8 mouse cellular contexts compared by ENCODE assay signal in the genomic region with DNA sequence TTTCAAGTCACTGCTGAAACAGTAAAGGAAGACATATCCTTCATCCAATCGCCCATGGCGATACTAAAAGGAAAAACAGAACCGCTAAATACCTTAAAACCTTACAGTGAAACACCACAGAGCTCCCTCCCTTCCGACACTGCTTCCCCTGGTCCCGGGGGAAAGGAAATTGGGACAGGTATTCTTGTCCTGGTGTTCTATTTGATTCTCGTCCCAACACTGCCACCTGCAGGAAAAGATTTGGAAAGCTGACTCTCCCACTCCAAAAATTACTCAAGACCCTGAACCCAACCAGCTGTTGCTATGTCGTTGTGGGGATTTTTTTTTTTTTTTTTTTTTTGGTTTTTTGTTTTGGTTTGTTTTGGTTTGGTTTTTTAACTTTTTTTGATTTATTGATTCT. TPM values are rescaled to one million over a fixed set of nuclear protein-coding genes. Genes with fewer than 3 reads are reported as not detected.
DNase-seq lines count a peak whose midpoint lies in the region; ATAC-seq and TF ChIP-seq lines count a peak whose summit lies in the region.

No protein-coding gene starts in this region.

- H3K4me3 ChIP-seq in forebrain, embryonic 12.5 days (replicated peaks) = no peak overlapping the region
- peak overlapping the region; percentile 17; the same call in 1 of the 2 replicates for H3K4me3 ChIP-seq in hindbrain, embryonic 15.5 days
- no peak overlapping the region for H3K4me3 ChIP-seq in liver, embryonic 14.5 days (ENCODE audit: insufficient read depth in 1 of 2, low read depth in 2 of 2, low read length in 2 of 2)
- 0 out of 2 replicates have a peak overlapping the region, but pooled peaks have one; percentile 15 for H3K4me3 ChIP-seq in neural tube, embryonic 15.5 days (replicated peaks)

- 0 out of 2 replicates have a peak, but pooled peaks cover 3% of the 10 kb centered on the region for H3K27me3 ChIP-seq in forebrain, embryonic 12.5 days
- no peaks in the 10 kb centered on the region for H3K27me3 ChIP-seq in hindbrain, embryonic 15.5 days
- H3K27me3 ChIP-seq in liver, embryonic 14.5 days (ENCODE audit: control insufficient read depth, insufficient read depth, low read length) = no peaks in the 10 kb centered on the region
- H3K27me3 ChIP-seq in neural tube, embryonic 15.5 days (replicated peaks) = no peaks in the 10 kb centered on the region; the same call in 1 of the 2 replicates

- no peaks in the 10 kb centered on the region for H3K36me3 ChIP-seq in forebrain, embryonic 12.5 days (replicated peaks)
- no peaks in the 10 kb centered on the region for H3K36me3 ChIP-seq in hindbrain, embryonic 15.5 days
- H3K36me3 ChIP-seq in liver, embryonic 14.5 days (replicated peaks; ENCODE audit: control insufficient read depth, insufficient read depth, low read depth) = no peaks in the 10 kb centered on the region
- H3K36me3 ChIP-seq in neural tube, embryonic 15.5 days = no peaks in the 10 kb centered on the region

- H3K9ac ChIP-seq in forebrain, embryonic 12.5 days = no peak overlapping the region
- no peak overlapping the region for H3K9ac ChIP-seq in hindbrain, embryonic 15.5 days
- H3K9ac ChIP-seq in liver, embryonic 14.5 days (replicated peaks) = no peak overlapping the region
- H3K9ac ChIP-seq in neural tube, embryonic 15.5 days (replicated peaks) = no peak overlapping the region

- no peak overlapping the region for H3K4me2 ChIP-seq in forebrain, embryonic 12.5 days
- H3K4me2 ChIP-seq in hindbrain, embryonic 15.5 days = peak overlapping the region; percentile 42
- peak overlapping the region; percentile 15; the same call in 1 of the 2 replicates for H3K4me2 ChIP-seq in liver, embryonic 14.5 days (ENCODE audit: low read depth)
- peak overlapping the region; percentile 46 for H3K4me2 ChIP-seq in neural tube, embryonic 15.5 days

- WGBS in forebrain, embryonic 12.5 days = 3% methylated on average over 7 of the region's 7 CpGs
- 2% methylated on average over 7 of the region's 7 CpGs for WGBS in hindbrain, embryonic 15.5 days
- 5% methylated on average over 7 of the region's 7 CpGs for WGBS in liver, embryonic 14.5 days (ENCODE audit: insufficient replicate concordance)
- WGBS in neural tube, embryonic 15.5 days = 2% methylated on average over 7 of the region's 7 CpGs

- 0 out of 2 replicates have a peak, but pooled peaks have one; percentile 47 for ATAC-seq in forebrain, embryonic 12.5 days (ENCODE audit: low FRiP score)
- no peak for ATAC-seq in hindbrain, embryonic 15.5 days (ENCODE audit: low FRiP score, low read depth)
- ATAC-seq in liver, embryonic 14.5 days (ENCODE audit: insufficient read depth) = no peak
- ATAC-seq in neural tube, embryonic 15.5 days (ENCODE audit: low FRiP score) = peak; percentile 62; the same call in 1 of the 2 replicates
- ATAC-seq in inflammation-experienced regulatory T-cells, adult 6 months = no peak

- H3K9me3 ChIP-seq in forebrain, embryonic 12.5 days = no peaks in the 10 kb centered on the region
- no peaks in the 10 kb centered on the region for H3K9me3 ChIP-seq in hindbrain, embryonic 15.5 days
- no peaks in the 10 kb centered on the region for H3K9me3 ChIP-seq in liver, embryonic 14.5 days (ENCODE audit: control insufficient read depth, low read length)
- H3K9me3 ChIP-seq in neural tube, embryonic 15.5 days (replicated peaks) = no peaks in the 10 kb centered on the region

- no peak overlapping the region for H3K27ac ChIP-seq in forebrain, embryonic 12.5 days
- H3K27ac ChIP-seq in hindbrain, embryonic 15.5 days (replicated peaks) = no peak overlapping the region
- no peak overlapping the region for H3K27ac ChIP-seq in liver, embryonic 14.5 days
- H3K27ac ChIP-seq in neural tube, embryonic 15.5 days (replicated peaks) = no peak overlapping the region

- peak; percentile 40 for TF ChIP-seq CTCF in liver, embryonic 14.5 days (IDR thresholded peaks at IDR 0.05; ENCODE audit: low read depth)

- DNase-seq in kidney, adult 18-20 months = peak; percentile 56
- no peak for DNase-seq in kidney, adult 11 months
- DNase-seq in adipocyte (ENCODE audit: low spot score) = peak; percentile 59
- peak in 1 of 3 experiments; percentile 50 for DNase-seq in liver, embryonic 14.5 days (ENCODE audit: low read depth in 3 of 3, low spot score in 3 of 3)

- TF ChIP-seq EP300 in liver, embryonic 14.5 days (IDR thresholded peaks at IDR 0.05; ENCODE audit: low read depth) = no peak

- peaks cover 5% of the 10 kb centered on the region; the same call in 1 of the 2 replicates for H3K4me1 ChIP-seq in forebrain, embryonic 12.5 days
- H3K4me1 ChIP-seq in hindbrain, embryonic 15.5 days (replicated peaks) = peaks cover 11% of the 10 kb centered on the region
- no peaks in the 10 kb centered on the region; a peak in 1 of 4 replicates for H3K4me1 ChIP-seq in liver, embryonic 14.5 days (replicated peaks; ENCODE audit: control insufficient read depth in 2 of 2, insufficient read depth in 2 of 2, low read length in 1 of 2)
- peaks cover 3% of the 10 kb centered on the region; the same call in 1 of the 2 replicates for H3K4me1 ChIP-seq in neural tube, embryonic 15.5 days

RNA-seq across cellular contexts. Expression of a gene that starts 24.6 kb away (rescaled TPM):
- 512 and 565 TPM in 2 replicates for polyA plus RNA-seq in forebrain, embryonic 12.5 days (2016; fragmentation: Nextera tagmentation; extraction: Ambion mirVana)
- polyA plus RNA-seq in hindbrain, embryonic 15.5 days (2015; fragmentation: Nextera tagmentation; extraction: Ambion mirVana) = 361 and 362 TPM in 2 replicates
- 1,100 and 1,184 TPM in 2 replicates for polyA plus RNA-seq in liver, embryonic 14.5 days (2012; rRNA removed)
- polyA plus RNA-seq in liver, embryonic 14.5 days (2014; fragmentation: Nextera tagmentation; extraction: Ambion mirVana) = 669 and 674 TPM in 2 replicates
- polyA plus RNA-seq in neural tube, embryonic 15.5 days (2015; fragmentation: Nextera tagmentation; extraction: Ambion mirVana) = 351 and 459 TPM in 2 replicates
- 1,000 to 10,000 TPM; 1,163 to 1,603 (median 1,351) TPM for polyA plus RNA-seq in inflammation-experienced regulatory T-cells, adult 6 months (2017; shearing (Covaris generic))

RNA-seq across cellular contexts. Expression of a gene that starts 41.7 kb away (rescaled TPM):
- polyA plus RNA-seq in forebrain, embryonic 12.5 days (2016; fragmentation: Nextera tagmentation; extraction: Ambion mirVana) = 6.2 and 6.8 TPM in 2 replicates
- polyA plus RNA-seq in hindbrain, embryonic 15.5 days (2015; fragmentation: Nextera tagmentation; extraction: Ambion mirVana) = 6.8 and 7.4 TPM in 2 replicates
- 8.2 and 9.2 TPM in 2 replicates for polyA plus RNA-seq in liver, embryonic 14.5 days (2012; rRNA removed)
- polyA plus RNA-seq in liver, embryonic 14.5 days (2014; fragmentation: Nextera tagmentation; extraction: Ambion mirVana) = 1.0 and 1.3 TPM in 2 replicates
- 6.4 and 7.3 TPM in 2 replicates for polyA plus RNA-seq in neural tube, embryonic 15.5 days (2015; fragmentation: Nextera tagmentation; extraction: Ambion mirVana)
- 1 to 10 TPM; 2.5 to 4.6 (median 3.3) TPM for polyA plus RNA-seq in inflammation-experienced regulatory T-cells, adult 6 months (2017; shearing (Covaris generic))

RNA-seq across cellular contexts. Expression of a gene that starts 50.5 kb away (rescaled TPM):
- 0.76 and 1.00 TPM in 2 replicates for polyA plus RNA-seq in forebrain, embryonic 12.5 days (2016; fragmentation: Nextera tagmentation; extraction: Ambion mirVana)
- 3.1 and 3.7 TPM in 2 replicates for polyA plus RNA-seq in hindbrain, embryonic 15.5 days (2015; fragmentation: Nextera tagmentation; extraction: Ambion mirVana)
- 0.09 and 0.23 TPM in 2 replicates for polyA plus RNA-seq in liver, embryonic 14.5 days (2012; rRNA removed)
- 0.04 and 0.13 TPM in 2 replicates for polyA plus RNA-seq in liver, embryonic 14.5 days (2014; fragmentation: Nextera tagmentation; extraction: Ambion mirVana)
- 2.1 and 2.6 TPM in 2 replicates for polyA plus RNA-seq in neural tube, embryonic 15.5 days (2015; fragmentation: Nextera tagmentation; extraction: Ambion mirVana)
- polyA plus RNA-seq in inflammation-experienced regulatory T-cells, adult 6 months (2017; shearing (Covaris generic)) = 1 to 10 TPM in 2 of 3 experiments, under 1 TPM in 1; 0.58 to 2.1 (median 1.1) TPM

RNA-seq across cellular contexts. Expression of a gene that starts 51.0 kb away (rescaled TPM):
- polyA plus RNA-seq in forebrain, embryonic 12.5 days (2016; fragmentation: Nextera tagmentation; extraction: Ambion mirVana) = 6.8 and 9.4 TPM in 2 replicates
- polyA plus RNA-seq in hindbrain, embryonic 15.5 days (2015; fragmentation: Nextera tagmentation; extraction: Ambion mirVana) = 3.8 and 4.7 TPM in 2 replicates
- 9.6 and 12.4 TPM in 2 replicates for polyA plus RNA-seq in liver, embryonic 14.5 days (2012; rRNA removed)
- polyA plus RNA-seq in liver, embryonic 14.5 days (2014; fragmentation: Nextera tagmentation; extraction: Ambion mirVana) = 1.6 and 2.8 TPM in 2 replicates
- 2.9 and 3.3 TPM in 2 replicates for polyA plus RNA-seq in neural tube, embryonic 15.5 days (2015; fragmentation: Nextera tagmentation; extraction: Ambion mirVana)
- polyA plus RNA-seq in inflammation-experienced regulatory T-cells, adult 6 months (2017; shearing (Covaris generic)) = 1 to 10 TPM; 1.3 to 2.8 (median 2.5) TPM

Comparison
In these comparisons a context has a peak if more than half of its experiments do, and no peak if none do; other contexts are left out.
1. ATAC-seq: peak in forebrain, embryonic 12.5 days (single experiment) and neural tube, embryonic 15.5 days (single experiment); none in hindbrain, embryonic 15.5 days (single experiment), liver, embryonic 14.5 days (single experiment) and inflammation-experienced regulatory T-cells, adult 6 months (single experiment).
2. H3K4me3 ChIP-seq: peak in hindbrain, embryonic 15.5 days (single experiment) and neural tube, embryonic 15.5 days (single experiment); none in forebrain, embryonic 12.5 days (single experiment) and liver, embryonic 14.5 days (0 of 2).